Mouse (Mus musculus): ENCODE measurements around the gene Nxn. TPM values are rescaled to one million over a fixed set of nuclear protein-coding genes. Genes with fewer than 3 reads are reported as not detected.

Gene Nxn
- total and polyA plus RNA-seq, 2 experiments from 2014 or later, result 10.6 to 50.7 TPM

GRCm38 (mm10) chr11:76425749-76426148, 26.8 kb upstream of the Nxn start:
- Histone ChIP-seq H3K36me3 (replicated peaks; ENCODE audit: control insufficient read depth, insufficient read depth, low read length) (peaks cover 17% of the 10 kb centered on the region), H3K4me1 (ENCODE audit: control insufficient read depth, insufficient read depth) (peaks cover 45% of the 10 kb centered on the region), H3K27ac (ENCODE audit: low read depth) (no peak overlapping the region), H3K4me2 (ENCODE audit: low read depth, low read length) (no peak overlapping the region), H3K4me3 (ENCODE audit: low read depth, low read length) (no peak overlapping the region), H3K9ac (replicated peaks; ENCODE audit: low read depth, low read length) (no peak overlapping the region), H3K27me3 (ENCODE audit: control insufficient read depth, insufficient read depth, low read length) (no peaks in the 10 kb centered on the region), H3K9me3 (replicated peaks; ENCODE audit: control insufficient read depth, low read length) (no peaks in the 10 kb centered on the region)
- ATAC-seq (ENCODE audit: insufficient read depth, low read depth), result no peak
- no peak for DNase-seq (ENCODE audit: low spot score)
- 81% methylated on average over 6 of the region's 6 CpGs for WGBS
- TF ChIP-seq CTCF (IDR thresholded peaks at IDR 0.05; ENCODE audit: low read depth), result no peak
- TF ChIP-seq EP300 (IDR thresholded peaks at IDR 0.05; ENCODE audit: low read depth), result no peak

- WGBS, result 70% methylated on average over 4 of the region's 4 CpGs
- H3K36me3 ChIP-seq (replicated peaks; ENCODE audit: control insufficient read depth, insufficient read depth, low read length), result peaks cover 61% of the 10 kb centered on the region
- no peak overlapping the region for H3K4me3 ChIP-seq (ENCODE audit: low read depth, low read length)
- no peaks in the 10 kb centered on the region for H3K9me3 ChIP-seq (replicated peaks; ENCODE audit: control insufficient read depth, low read length)
- peaks cover 9% of the 10 kb centered on the region; the same call in 1 of the 2 replicates for H3K4me1 ChIP-seq (ENCODE audit: control insufficient read depth, insufficient read depth)
- TF ChIP-seq CTCF (IDR thresholded peaks at IDR 0.05; ENCODE audit: low read depth) (no peak), EP300 (IDR thresholded peaks at IDR 0.05; ENCODE audit: low read depth) (no peak)
- H3K27ac ChIP-seq (ENCODE audit: low read depth), result no peak overlapping the region
- no peak overlapping the region for H3K4me2 ChIP-seq (ENCODE audit: low read depth, low read length)
- ATAC-seq (ENCODE audit: insufficient read depth, low read depth), result no peak
- no peak overlapping the region for H3K9ac ChIP-seq (replicated peaks; ENCODE audit: low read depth, low read length)
- no peaks in the 10 kb centered on the region for H3K27me3 ChIP-seq (ENCODE audit: control insufficient read depth, insufficient read depth, low read length)
- no peak for DNase-seq (ENCODE audit: low spot score)
These were observed 22.0 kb upstream of the Nxn start for GRCm38 (mm10) chr11:76420896-76421295.

DNA sequence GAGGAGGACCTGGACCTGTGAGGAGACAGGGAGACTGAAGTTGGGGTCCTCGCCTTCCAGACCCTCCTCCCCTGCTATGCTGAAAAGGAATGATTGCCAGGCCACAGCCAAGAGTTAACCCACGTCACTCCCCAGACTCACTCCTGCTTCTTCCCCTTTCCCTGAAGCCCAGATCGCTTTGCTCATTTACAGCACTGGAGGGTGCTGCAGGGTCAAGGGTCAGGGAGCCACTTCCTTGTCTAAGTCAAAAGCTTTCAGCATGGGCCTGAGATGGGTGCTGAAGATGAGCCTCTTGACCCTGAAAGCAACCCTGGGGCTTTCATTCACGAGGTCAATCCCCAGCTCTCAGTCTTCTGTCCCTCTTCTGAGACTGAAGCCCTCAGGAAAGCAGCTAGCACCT, 20.2 kb upstream of the Nxn start:
- no peaks in the 10 kb centered on the region for H3K9me3 ChIP-seq (replicated peaks; ENCODE audit: control insufficient read depth, low read length)
- no peaks in the 10 kb centered on the region for H3K27me3 ChIP-seq (ENCODE audit: control insufficient read depth, insufficient read depth, low read length)
- H3K9ac ChIP-seq (replicated peaks; ENCODE audit: low read depth, low read length), result no peak overlapping the region
- ATAC-seq (ENCODE audit: insufficient read depth, low read depth) (no peak), DNase-seq (ENCODE audit: low spot score) (no peak)
- H3K4me3 ChIP-seq (ENCODE audit: low read depth, low read length), result no peak overlapping the region
- TF ChIP-seq CTCF (IDR thresholded peaks at IDR 0.05; ENCODE audit: low read depth) (0 out of 2 replicates have a peak, but pooled peaks have one; percentile 5), EP300 (IDR thresholded peaks at IDR 0.05; ENCODE audit: low read depth) (no peak)
- no peak overlapping the region for H3K4me2 ChIP-seq (ENCODE audit: low read depth, low read length)
- H3K4me1 ChIP-seq (ENCODE audit: control insufficient read depth, insufficient read depth), result peaks cover 3% of the 10 kb centered on the region; the same call in 1 of the 2 replicates
- H3K27ac ChIP-seq (ENCODE audit: low read depth), result no peak overlapping the region
- H3K36me3 ChIP-seq (replicated peaks; ENCODE audit: control insufficient read depth, insufficient read depth, low read length), result peaks cover 78% of the 10 kb centered on the region
- WGBS, result 73% methylated on average over 4 of the region's 4 CpGs

GRCm38 (mm10) chr11:76418423-76418822, 19.5 kb upstream of the Nxn start:
- Histone ChIP-seq H3K27ac (ENCODE audit: low read depth) (no peak overlapping the region), H3K4me1 (ENCODE audit: control insufficient read depth, insufficient read depth) (no peaks in the 10 kb centered on the region)

GRCm38 (mm10) chr11:76415985-76416384, 17.0 kb upstream of the Nxn start:
- ATAC-seq (ENCODE audit: insufficient read depth, low read depth), result no peak
- no peak overlapping the region for H3K9ac ChIP-seq (replicated peaks; ENCODE audit: low read depth, low read length)
- 67% methylated on average over 2 of the region's 2 CpGs for WGBS
- H3K4me3 ChIP-seq (ENCODE audit: low read depth, low read length), result no peak overlapping the region
- no peak overlapping the region for H3K27ac ChIP-seq (ENCODE audit: low read depth)
- H3K4me2 ChIP-seq (ENCODE audit: low read depth, low read length), result no peak overlapping the region
- no peaks in the 10 kb centered on the region for H3K4me1 ChIP-seq (ENCODE audit: control insufficient read depth, insufficient read depth)
- peaks cover 85% of the 10 kb centered on the region for H3K36me3 ChIP-seq (replicated peaks; ENCODE audit: control insufficient read depth, insufficient read depth, low read length)
- DNase-seq (ENCODE audit: low spot score), result no peak
- no peaks in the 10 kb centered on the region for H3K9me3 ChIP-seq (replicated peaks; ENCODE audit: control insufficient read depth, low read length)
- H3K27me3 ChIP-seq (ENCODE audit: control insufficient read depth, insufficient read depth, low read length), result no peaks in the 10 kb centered on the region
- no peak for TF ChIP-seq EP300 (IDR thresholded peaks at IDR 0.05; ENCODE audit: low read depth)
- TF ChIP-seq CTCF (IDR thresholded peaks at IDR 0.05; ENCODE audit: low read depth), result no peak

More at GRCm38 (mm10) chr11:76418423-76418822, 19.5 kb upstream of the Nxn start:
- H3K4me2 ChIP-seq (ENCODE audit: low read depth, low read length), result no peak overlapping the region
- H3K4me3 ChIP-seq (ENCODE audit: low read depth, low read length), result no peak overlapping the region
- H3K27me3 ChIP-seq (ENCODE audit: control insufficient read depth, insufficient read depth, low read length), result no peaks in the 10 kb centered on the region
- no peaks in the 10 kb centered on the region for H3K9me3 ChIP-seq (replicated peaks; ENCODE audit: control insufficient read depth, low read length)
- DNase-seq (ENCODE audit: low spot score) (no peak), ATAC-seq (ENCODE audit: insufficient read depth, low read depth) (0 out of 2 replicates have a peak, but pooled peaks have one; percentile 26)
- H3K36me3 ChIP-seq (replicated peaks; ENCODE audit: control insufficient read depth, insufficient read depth, low read length), result peaks cover 86% of the 10 kb centered on the region
- TF ChIP-seq CTCF (IDR thresholded peaks at IDR 0.05; ENCODE audit: low read depth), result no peak
- TF ChIP-seq EP300 (IDR thresholded peaks at IDR 0.05; ENCODE audit: low read depth), result no peak
- H3K9ac ChIP-seq (replicated peaks; ENCODE audit: low read depth, low read length), result no peak overlapping the region
- WGBS, result 58% methylated on average over 8 of the region's 8 CpGs

GRCm38 (mm10) chr11:76415001-76415400, 16.1 kb upstream of the Nxn start:
- no peak for ATAC-seq (ENCODE audit: insufficient read depth, low read depth)
- TF ChIP-seq EP300 (IDR thresholded peaks at IDR 0.05; ENCODE audit: low read depth), result no peak
- TF ChIP-seq CTCF (IDR thresholded peaks at IDR 0.05; ENCODE audit: low read depth), result no peak
- WGBS, result 89% methylated on average over 4 of the region's 4 CpGs
- Histone ChIP-seq H3K9ac (replicated peaks; ENCODE audit: low read depth, low read length) (no peak overlapping the region), H3K9me3 (replicated peaks; ENCODE audit: control insufficient read depth, low read length) (no peaks in the 10 kb centered on the region), H3K27me3 (ENCODE audit: control insufficient read depth, insufficient read depth, low read length) (no peaks in the 10 kb centered on the region), H3K4me1 (ENCODE audit: control insufficient read depth, insufficient read depth) (no peaks in the 10 kb centered on the region), H3K36me3 (replicated peaks; ENCODE audit: control insufficient read depth, insufficient read depth, low read length) (peaks cover 82% of the 10 kb centered on the region), H3K4me2 (ENCODE audit: low read depth, low read length) (no peak overlapping the region), H3K4me3 (ENCODE audit: low read depth, low read length) (no peak overlapping the region), H3K27ac (ENCODE audit: low read depth) (no peak overlapping the region)
- no peak for DNase-seq (ENCODE audit: low spot score)

Data from heart, postnatal 0 days (tissue).